Mouse (Mus musculus): ENCODE measurements around the gene Pkdrej.

GRCm38 (mm10) chr15:85783146-85783545 lies 38.4 kb downstream of the Pkdrej start:
- TF ChIP-seq GATA1 (IDR thresholded peaks at IDR 0.05; ENCODE audit: borderline replicate concordance, low read length), result no peak
- TF ChIP-seq FLI1 (IDR thresholded peaks at IDR 0.05; ENCODE audit: low read length), result no peak
